In the genomic region with DNA sequence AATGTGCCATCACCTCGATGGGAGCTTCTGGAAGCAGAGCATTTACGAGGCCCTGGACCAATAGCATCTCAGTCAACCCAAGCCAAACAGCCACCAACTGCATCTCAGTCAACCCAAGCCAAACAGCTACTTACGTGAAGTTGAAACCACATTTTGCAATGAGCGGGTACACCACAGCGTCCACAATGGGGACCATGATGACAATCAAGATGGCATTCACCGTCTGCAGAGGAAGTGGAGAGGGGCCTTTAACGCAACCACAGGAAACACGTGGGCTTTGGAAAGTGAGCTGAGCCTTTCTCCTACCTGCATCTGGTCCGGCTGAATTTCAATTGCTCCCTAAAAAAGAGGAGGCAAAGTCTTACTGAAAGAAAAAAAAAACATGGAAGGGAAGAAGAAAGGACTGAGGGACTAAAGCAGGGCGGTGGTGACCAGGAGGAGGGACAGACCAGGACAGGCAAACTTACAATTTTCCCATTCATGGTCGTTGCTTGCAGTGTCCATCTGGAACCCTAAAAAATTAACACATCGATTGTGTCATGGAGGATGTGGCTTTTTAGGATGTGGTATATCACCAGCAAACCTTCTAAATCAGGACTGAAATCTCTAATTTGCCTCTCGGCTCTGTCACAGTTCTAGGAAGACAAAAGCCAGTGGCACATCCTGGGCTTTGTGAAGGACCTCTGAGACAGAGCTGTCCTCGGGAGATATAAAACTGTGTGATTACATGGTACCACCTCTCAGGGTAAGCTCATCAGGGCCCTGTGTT, we compare ENCODE assay signal across 21 mouse cellular contexts. TPM values are rescaled to one million over a fixed set of nuclear protein-coding genes. Genes with fewer than 3 reads are reported as not detected.
A peak's percentile ranks its signal among the peaks of the same experiment; 100 is the strongest.
DNase-seq lines count a peak whose midpoint lies in the region; ATAC-seq and TF ChIP-seq lines count a peak whose summit lies in the region.
"Had no signal": no experiment of that assay in that cellular context is flagged by ENCODE, and none has a peak within 500 bp of the region (broad histone marks: within the 10 kb centered on the region; RNA-seq: fewer than 3 reads in every experiment).

No protein-coding gene starts in this region.

- no peak overlapping the region for H3K4me2 ChIP-seq in CH12.LX (ENCODE audit: insufficient read depth, low read depth, poor library complexity, severe bottlenecking)
- H3K4me2 ChIP-seq: liver, embryonic 11.5 days; lung, embryonic 14.5 days; neural tube, embryonic 13.5 days had no signal

- DNase-seq in CH12.LX (ENCODE audit: extremely low read depth) = peak; percentile 25
- DNase-seq in natural killer cell, adult 2 months (ENCODE audit: low spot score in 2 of 2) = peak; percentile 21 to 43
- peak; percentile 39 for DNase-seq in thymus, postnatal 4 days
- no peak for DNase-seq in frontal cortex, adult 2 months (ENCODE audit: extremely low spot score in 1 of 2, low spot score in 1 of 2)
- no peak for DNase-seq in right cerebral cortex, adult 2 months (ENCODE audit: low spot score in 2 of 2)
- DNase-seq in left cerebral cortex, postnatal 25 days (ENCODE audit: low spot score in 2 of 2) = no peak
- DNase-seq: adrenal gland, postnatal 25 days; cerebellum, adult 9-10 months; gastrocnemius, postnatal 10 days; heart, postnatal 14 days; kidney, adult 2 months; kidney, postnatal 36 days; lung, embryonic 14.5 days; right cerebral cortex, postnatal 25 days had no signal

- TF ChIP-seq RAD21 in CH12.LX (IDR thresholded peaks at IDR 0.05; ENCODE audit: low read depth, low read length) = no peak

- no peaks in the 10 kb centered on the region for H3K79me2 ChIP-seq in CH12.LX (replicated peaks; ENCODE audit: control insufficient read depth, extremely low read depth, insufficient read depth, poor library complexity, severe bottlenecking)

- TF ChIP-seq EP300 in CH12.LX (IDR thresholded peaks at IDR 0.05; ENCODE audit: low read length) = no peak

- H3K27ac ChIP-seq in CH12.LX (ENCODE audit: insufficient read depth, low read depth) = no peak overlapping the region
- H3K27ac ChIP-seq: forebrain, embryonic 10.5 days; neural tube, embryonic 13.5 days; stomach, postnatal 0 days had no signal

- dilution Hi-C loops in CH12.LX (cut with MboI; ENCODE audit: extremely low pct_ligation_motif_present, extremely low pct_unique_long_range_greater_than_20kb, low sequenced_read_pairs) = no loop called here

- H3K36me3 ChIP-seq in CH12.LX (replicated peaks in 1 of 2; ENCODE audit: control insufficient read depth in 1 of 2, insufficient read depth in 1 of 2, low read length in 1 of 2) = no peaks in the 10 kb centered on the region
- H3K36me3 ChIP-seq: forebrain, embryonic 10.5 days; neural tube, embryonic 13.5 days had no signal

- peak; percentile 91 to 95 for ATAC-seq in hematopoietic stem cell, adult 5-6 weeks (replicated peaks in 1 of 2; ENCODE audit: insufficient read depth in 1 of 2, low FRiP score in 2 of 2, low TSS enrichment in 1 of 2, low read depth in 1 of 2, poor library complexity in 2 of 2, severe bottlenecking in 2 of 2)
- ATAC-seq: hindbrain, embryonic 16.5 days had no signal

- no peaks in the 10 kb centered on the region for H3K27me3 ChIP-seq in CH12.LX (replicated peaks)
- H3K27me3 ChIP-seq: neural tube, embryonic 13.5 days had no signal

- no peak overlapping the region for H3K4me3 ChIP-seq in CH12.LX (replicated peaks in 1 of 3; ENCODE audit: low read depth in 2 of 3, low read length in 2 of 3, poor library complexity in 1 of 3)
- H3K4me3 ChIP-seq: forebrain, embryonic 10.5 days; neural tube, embryonic 13.5 days had no signal

- no peak overlapping the region for H3K9ac ChIP-seq in CH12.LX (ENCODE audit: insufficient read depth, low read depth)
- H3K9ac ChIP-seq: lung, embryonic 14.5 days; neural tube, embryonic 13.5 days had no signal

- TF ChIP-seq CTCF in CH12.LX (conservative IDR thresholded peaks at IDR 0.05 in 1 of 2, IDR thresholded peaks at IDR 0.05 in 1 of 2; ENCODE audit: low read depth in 2 of 2, low read length in 2 of 2) = no peak

- no peaks in the 10 kb centered on the region for H3K9me3 ChIP-seq in CH12.LX (replicated peaks; ENCODE audit: low read length)
- H3K9me3 ChIP-seq: forebrain, embryonic 10.5 days; neural tube, embryonic 13.5 days had no signal

- intact Hi-C loops in left cerebral cortex, postnatal 25 days (cut with DNase I) = no loop called here

- no peak for TF ChIP-seq POLR2A in CH12.LX (IDR thresholded peaks at IDR 0.05; ENCODE audit: low read depth, low read length)

- peaks cover 2 to 9% of the 10 kb centered on the region in 2 experiments; a peak in 3 of 4 replicates for H3K4me1 ChIP-seq in CH12.LX (ENCODE audit: control insufficient read depth in 1 of 2, insufficient read depth in 2 of 2)
- H3K4me1 ChIP-seq: forebrain, embryonic 10.5 days; neural tube, embryonic 13.5 days had no signal

- in situ Hi-C loops in CH12.LX (cut with MboI; ENCODE audit: low pct_ligation_motif_present, low pct_unique_long_range_greater_than_20kb, low sequenced_read_pairs) = loop anchor here (5.0 kb wide), 1 partner anchor 99 kb away; no protein-coding TSS in a partner anchor

TF ChIP-seq in CH12.LX, 34 proteins besides CTCF, POLR2A, EP300 and RAD21:
- TF ChIP-seq MXI1 (IDR thresholded peaks at IDR 0.05; ENCODE audit: low read depth, low read length) (no peak), MAX (IDR thresholded peaks at IDR 0.05; ENCODE audit: low read length) (0 out of 2 replicates have a peak, but pooled peaks have one; percentile 51), MAFK (IDR thresholded peaks at IDR 0.05; ENCODE audit: insufficient replicate concordance, low read length) (0 out of 2 replicates have a peak, but pooled peaks have one; percentile 53), USF1 (IDR thresholded peaks at IDR 0.05; ENCODE audit: low read depth, low read length) (peak; percentile 11; the same call in 1 of the 2 replicates)
TF ChIP-seq in CH12.LX: peak in this region for 3.

RNA-seq across cellular contexts. Expression of gene Slc15a1, which starts 26.9 kb away (rescaled TPM):
- total RNA-seq in CH12.LX (2012; rRNA removed) = 0.04 and 0.08 TPM in 2 replicates
- total RNA-seq in CH12.LX (2014; rRNA removed) = 0.09 and 0.19 TPM in 2 replicates
- not detected in 2 replicates for polyA plus RNA-seq in CH12.LX (2012; ENCODE audit: insufficient read length, low read depth)
- total RNA-seq in hematopoietic stem cell, adult 5-6 weeks (2017) = not detected in 2 replicates
- 0.04 TPM in 1 of 2 replicates, not detected in the other for polyA plus RNA-seq in frontal cortex, adult 2 months (2012; rRNA removed)
- total RNA-seq in left cerebral cortex, postnatal 25 days (2021) = not detected
- total RNA-seq: adrenal gland, postnatal 25 days; gastrocnemius, postnatal 10 days; heart, postnatal 14 days; left cerebral cortex, postnatal 36 days had no signal
- polyA plus RNA-seq: forebrain, embryonic 10.5 days; liver, embryonic 11.5 days; neural tube, embryonic 13.5 days had no signal

Comparison
In these comparisons a context has a peak if more than half of its experiments do, and no peak if none do; other contexts are left out.
1. DNase-seq: peak in CH12.LX (single experiment), natural killer cell, adult 2 months (2 of 2) and thymus, postnatal 4 days (single experiment); none in frontal cortex, adult 2 months (0 of 2), right cerebral cortex, adult 2 months (0 of 2) and left cerebral cortex, postnatal 25 days (0 of 2).